Mouse (Mus musculus) erythroblast, embryonic 14.5 days (primary cell): ENCODE data around the gene Tmem108.

Experiments
- GATA1 ChIP-seq: IDR thresholded peaks from 2 replicates; pipeline ENCODE4 v1.6.1; 2012; ENCODE audit warnings: low read length, inconsistent platforms, mixed read lengths
- TAL1 ChIP-seq: IDR thresholded peaks from 3 replicates; pipeline ENCODE4 v1.6.1; 2012; ENCODE audit warnings: low read length, inconsistent platforms, mixed read lengths

GRCm38 (mm10) chr9:103538047-103538816 lies 223.4 kb downstream of the Tmem108 start:
- TF ChIP-seq TAL1 (no peak), GATA1 (no peak)
